Mouse (Mus musculus) ES-Bruce4 (cell line): ENCODE data around the gene Sel1l. TPM values are rescaled to one million over a fixed set of nuclear protein-coding genes. Genes with fewer than 3 reads are reported as not detected.

ENCODE experiments used
- H3K27ac ChIP-seq: 2 replicates; pipeline ENCODE4 v1.5.1; 2012; ENCODE audit warnings: low read length, inconsistent platforms; ENCODE audit not compliant: insufficient read depth
- H3K27me3 ChIP-seq: 2 replicates; pipeline ENCODE4 v1.6.1; 2012; ENCODE audit warnings: mild to moderate bottlenecking, low read length, inconsistent platforms; ENCODE audit not compliant: control insufficient read depth, poor library complexity, insufficient read depth, severe bottlenecking
- H3K36me3 ChIP-seq: 2 replicates; pipeline ENCODE4 v1.6.1; 2012; ENCODE audit warnings: inconsistent platforms, mild to moderate bottlenecking, low read length, moderate library complexity; ENCODE audit not compliant: control insufficient read depth, poor library complexity, insufficient read depth, severe bottlenecking
- H3K4me1 ChIP-seq: one replicate; pipeline ENCODE4 v1.8.1; 2011; ENCODE audit warnings: low read length; ENCODE audit not compliant: control insufficient read depth, insufficient read depth
- H3K4me3 ChIP-seq: 2 replicates; pipeline ENCODE4 v1.5.1; 2011; ENCODE audit warnings: low read depth, mild to moderate bottlenecking, low read length
- H3K9ac ChIP-seq: 2 replicates; pipeline ENCODE4 v1.6.1; 2012; ENCODE audit warnings: low read depth, mild to moderate bottlenecking, inconsistent platforms; ENCODE audit not compliant: poor library complexity, severe bottlenecking
- H3K9me3 ChIP-seq: replicated peaks from 2 replicates; pipeline ENCODE4 v1.6.1; 2012; ENCODE audit warnings: mild to moderate bottlenecking, low read length, inconsistent platforms; ENCODE audit not compliant: control insufficient read depth, poor library complexity, insufficient read depth, severe bottlenecking
- CTCF ChIP-seq: IDR thresholded peaks from one replicate; pipeline ENCODE4 v1.8.1; 2011; ENCODE audit warnings: low read depth, low read length
- EP300 ChIP-seq: IDR thresholded peaks from 2 replicates; pipeline ENCODE4 v1.6.1; 2011; ENCODE audit warnings: low read depth, low read length; ENCODE audit not compliant: insufficient read depth
- POLR2A ChIP-seq: IDR thresholded peaks from one replicate; pipeline ENCODE4 v1.8.1; 2011; ENCODE audit warnings: low read length; ENCODE audit not compliant: insufficient read depth
- polyA plus RNA-seq: library from polyadenylated mRNA; stranded (reverse); fragments of >200 nt; gene quantifications from 2 replicates; pipeline ENCODE4 v1.2.4, GENCODE M21; 2011; ENCODE audit warnings: low read depth; ENCODE audit not compliant: missing spikeins, insufficient read depth, insufficient read length

Gene Sel1l
- polyA plus RNA-seq, 1 experiment: 44.3 TPM

GRCm38 (mm10) chr12:91808911-91809310 is 40.0 kb downstream of the Sel1l start:
- Histone ChIP-seq H3K4me3 (no peak overlapping the region), H3K27ac (no peak overlapping the region), H3K27me3 (no peaks in the 10 kb centered on the region), H3K9ac (no peak overlapping the region), H3K9me3 (no peaks in the 10 kb centered on the region), H3K36me3 (peaks cover 5% of the 10 kb centered on the region; the same call in 1 of the 2 replicates), H3K4me1 (no peaks in the 10 kb centered on the region)
- TF ChIP-seq CTCF (no peak), EP300 (no peak), POLR2A (no peak)

- no peaks in the 10 kb centered on the region for H3K4me1 ChIP-seq
- no peaks in the 10 kb centered on the region for H3K9me3 ChIP-seq
- H3K4me3 ChIP-seq: no peak overlapping the region
- TF ChIP-seq EP300: no peak
- TF ChIP-seq POLR2A: no peak
- TF ChIP-seq CTCF: no peak
- no peak overlapping the region for H3K9ac ChIP-seq
- no peaks in the 10 kb centered on the region for H3K27me3 ChIP-seq
- H3K36me3 ChIP-seq: peaks cover 3% of the 10 kb centered on the region; the same call in 1 of the 2 replicates
- no peak overlapping the region for H3K27ac ChIP-seq
Observed at GRCm38 (mm10) chr12:91807761-91808160, 41.2 kb downstream of the Sel1l start.

- no peak overlapping the region for H3K27ac ChIP-seq
- no peak overlapping the region for H3K4me3 ChIP-seq
- H3K4me1 ChIP-seq: no peaks in the 10 kb centered on the region
- H3K9ac ChIP-seq: no peak overlapping the region
- TF ChIP-seq CTCF (no peak), EP300 (no peak), POLR2A (no peak)
- H3K36me3 ChIP-seq: peaks cover 3% of the 10 kb centered on the region; the same call in 1 of the 2 replicates
- no peaks in the 10 kb centered on the region for H3K9me3 ChIP-seq
- no peaks in the 10 kb centered on the region for H3K27me3 ChIP-seq
Observed at GRCm38 (mm10) chr12:91807095-91807494, 41.9 kb downstream of the Sel1l start.

- peaks cover 3% of the 10 kb centered on the region; the same call in 1 of the 2 replicates for H3K36me3 ChIP-seq
- no peak overlapping the region for H3K4me3 ChIP-seq
- H3K4me1 ChIP-seq: no peaks in the 10 kb centered on the region
- H3K9me3 ChIP-seq: no peaks in the 10 kb centered on the region
- H3K27ac ChIP-seq: no peak overlapping the region
- H3K27me3 ChIP-seq: no peaks in the 10 kb centered on the region
- H3K9ac ChIP-seq: no peak overlapping the region
- TF ChIP-seq CTCF (no peak), EP300 (no peak)
Observed at GRCm38 (mm10) chr12:91804262-91804661, 44.7 kb downstream of the Sel1l start.

- H3K4me3 ChIP-seq: no peak overlapping the region
- no peaks in the 10 kb centered on the region for H3K36me3 ChIP-seq
- no peaks in the 10 kb centered on the region for H3K27me3 ChIP-seq
- H3K9ac ChIP-seq: no peak overlapping the region
- no peaks in the 10 kb centered on the region for H3K9me3 ChIP-seq
- no peak overlapping the region for H3K27ac ChIP-seq
- H3K4me1 ChIP-seq: no peaks in the 10 kb centered on the region
- TF ChIP-seq CTCF (no peak), EP300 (no peak), POLR2A (no peak)
Observed at GRCm38 (mm10) chr12:91803207-91803932, 45.6 kb downstream of the Sel1l start.

- Histone ChIP-seq H3K27ac (no peak overlapping the region), H3K4me1 (no peaks in the 10 kb centered on the region), H3K36me3 (no peaks in the 10 kb centered on the region), H3K4me3 (no peak overlapping the region), H3K9me3 (no peaks in the 10 kb centered on the region), H3K27me3 (no peaks in the 10 kb centered on the region), H3K9ac (no peak overlapping the region)
- TF ChIP-seq CTCF (no peak), POLR2A (no peak), EP300 (no peak)
Observed at GRCm38 (mm10) chr12:91802586-91803206, 46.3 kb downstream of the Sel1l start.
